Mouse (Mus musculus) neural tube, embryonic 12.5 days (tissue): ENCODE results near the gene Rpl29. TPM values are rescaled to one million over a fixed set of nuclear protein-coding genes. Genes with fewer than 3 reads are reported as not detected.

Experiments
- ATAC-seq: fragments of 200-750 bp; cut with Nextera tagmentation; 2 replicates; pipeline ENCODE4 v1.8.0; 2017; ENCODE audit warnings: low read depth, mild to moderate bottlenecking, moderate TSS enrichment, moderate library complexity; ENCODE audit not compliant: low FRiP score
- H3K27ac ChIP-seq: fragments of 300-500 bp; sonication (generic); 2 replicates; pipeline ENCODE4 v1.5.1; 2016
- H3K27me3 ChIP-seq: fragments of 300-500 bp; sonication (generic); replicated peaks from 2 replicates; pipeline ENCODE4 v1.6.1; 2016; ENCODE audit warnings: mild to moderate bottlenecking
- H3K36me3 ChIP-seq: fragments of 300-500 bp; sonication (generic); 2 replicates; pipeline ENCODE4 v1.6.1; 2016; ENCODE audit warnings: mild to moderate bottlenecking
- H3K4me1 ChIP-seq: fragments of 300-500 bp; sonication (generic); 2 replicates; pipeline ENCODE4 v1.6.1; 2016
- H3K4me2 ChIP-seq: fragments of 300-500 bp; sonication (generic); replicated peaks from 2 replicates; pipeline ENCODE4 v1.6.1; 2016; ENCODE audit warnings: mild to moderate bottlenecking
- H3K4me3 ChIP-seq: fragments of 300-500 bp; sonication (generic); 2 replicates; pipeline ENCODE4 v1.5.1; 2016
- H3K9ac ChIP-seq: fragments of 300-500 bp; sonication (generic); 2 replicates; pipeline ENCODE4 v1.6.1; 2016; ENCODE audit warnings: mild to moderate bottlenecking
- H3K9me3 ChIP-seq: fragments of 300-500 bp; sonication (generic); 2 replicates; pipeline ENCODE4 v1.6.1; 2016; ENCODE audit warnings: mild to moderate bottlenecking
- WGBS: fragments of 180-500 bp; shearing (Covaris S2); methylation state at CpG from one replicate; pipeline ENCODE4 v1.1.7; 2016; 5-methylcytosine and 5-hydroxymethylcytosine counted together
- polyA plus RNA-seq: library from polyadenylated mRNA; unstranded; fragments of >200 nt; fragmentation: Nextera tagmentation; extraction: Ambion mirVana; gene quantifications from 2 replicates; pipeline ENCODE4 v1.2.1, GENCODE M21; 2016

Gene Rpl29
- polyA plus RNA-seq, 1 experiment from 2014 or later = 706 TPM

DNA sequence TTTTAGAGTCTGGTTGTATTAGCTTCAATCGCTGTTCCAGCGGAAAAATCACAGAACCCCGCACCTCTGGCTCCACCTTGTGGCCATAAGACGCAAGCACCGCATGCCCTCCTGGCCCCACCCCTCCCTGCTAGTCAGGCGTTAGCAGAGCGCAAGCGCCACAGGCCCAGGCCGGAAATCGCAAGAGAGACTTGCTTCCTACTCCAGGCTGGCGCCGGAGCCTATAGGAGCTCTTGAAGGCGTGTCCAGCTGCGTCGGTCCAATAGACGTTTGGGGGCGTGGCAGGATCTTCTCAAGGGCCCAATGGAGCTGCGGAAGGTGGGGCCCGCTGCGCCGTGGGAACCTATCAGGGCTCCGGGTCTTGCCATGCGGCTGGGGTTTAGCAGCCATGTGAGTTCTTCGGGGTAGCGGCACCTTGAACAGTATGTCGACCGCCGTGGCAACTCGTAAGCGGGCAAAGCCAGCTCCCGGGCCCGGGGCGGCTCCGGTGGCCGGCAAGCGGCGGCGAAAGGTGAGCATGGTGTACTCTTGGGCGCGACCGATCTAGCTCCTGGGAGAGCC lies 47.8 kb downstream of the Rpl29 start, which contains the start of gene Parp3:
Parp3 (minus strand) TSS at position 26 of the 561 bp plus-strand sequence.
- H3K4me3 ChIP-seq = peak within 1 kb of the TSS; percentile 59
- peaks cover 19% of the 10 kb centered on the region for H3K36me3 ChIP-seq
- no peaks in the 10 kb centered on the region for H3K9me3 ChIP-seq
- H3K4me2 ChIP-seq = peak within 1 kb of the TSS; percentile 91
- peaks cover 23% of the 10 kb centered on the region for H3K4me1 ChIP-seq
- H3K27ac ChIP-seq = no peak within 1 kb of the TSS
- WGBS = under 1% methylated on average over 41 of the region's 41 CpGs
- ATAC-seq = peak; percentile 98
- peak within 1 kb of the TSS; percentile 61 for H3K9ac ChIP-seq
- H3K27me3 ChIP-seq = no peaks in the 10 kb centered on the region

GRCm38 (mm10) chr9:106477649-106478048 lies 48.4 kb downstream of the Rpl29 start:
- Histone ChIP-seq H3K4me2 (peak overlapping the region; percentile 91), H3K4me3 (peak overlapping the region; percentile 59), H3K9me3 (no peaks in the 10 kb centered on the region), H3K27me3 (no peaks in the 10 kb centered on the region), H3K4me1 (peaks cover 22% of the 10 kb centered on the region), H3K9ac (peak overlapping the region; percentile 61), H3K36me3 (peaks cover 22% of the 10 kb centered on the region), H3K27ac (no peak overlapping the region)
- ATAC-seq = no peak; the same call in 1 of the 2 replicates
- WGBS = 4% methylated on average over 16 of the region's 16 CpGs

DNA sequence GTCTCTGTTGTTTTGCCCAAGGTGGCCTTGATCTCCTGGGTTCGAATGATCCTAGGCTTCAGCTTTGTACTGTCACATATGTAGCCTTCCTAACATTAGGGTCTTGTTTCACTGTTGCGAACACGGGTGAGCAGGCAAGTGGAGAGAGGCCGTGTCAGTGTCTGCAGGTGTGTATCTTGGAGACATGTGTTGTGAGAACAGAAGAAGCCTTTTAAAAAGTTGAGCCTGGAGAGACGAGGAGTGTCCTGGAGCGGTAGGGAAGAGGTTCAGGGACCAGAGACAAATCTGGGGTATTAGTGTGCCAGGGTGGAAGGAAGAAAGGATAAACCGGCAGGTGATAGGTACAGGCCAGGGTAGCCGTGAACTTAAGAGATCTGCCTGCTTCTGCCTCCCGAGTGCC lies 48.8 kb downstream of the Rpl29 start:
- H3K27ac ChIP-seq = no peak overlapping the region
- H3K27me3 ChIP-seq = no peaks in the 10 kb centered on the region
- peak overlapping the region; percentile 91 for H3K4me2 ChIP-seq
- 86% methylated on average over 9 of the region's 9 CpGs for WGBS
- H3K9ac ChIP-seq = peak overlapping the region; percentile 61; the same call in 1 of the 2 replicates
- no peak for ATAC-seq
- H3K9me3 ChIP-seq = no peaks in the 10 kb centered on the region
- peak overlapping the region; percentile 59 for H3K4me3 ChIP-seq
- peaks cover 22% of the 10 kb centered on the region for H3K4me1 ChIP-seq
- H3K36me3 ChIP-seq = peaks cover 27% of the 10 kb centered on the region

GRCm38 (mm10) chr9:106480541-106480940 lies 51.3 kb downstream of the Rpl29 start:
- peaks cover 51% of the 10 kb centered on the region for H3K36me3 ChIP-seq
- H3K4me2 ChIP-seq = no peak overlapping the region
- WGBS = 95% methylated on average over 7 of the region's 7 CpGs

GRCm38 (mm10) chr9:106481075-106481474 lies 51.8 kb downstream of the Rpl29 start:
- H3K27ac ChIP-seq = no peak overlapping the region
- H3K27me3 ChIP-seq = no peaks in the 10 kb centered on the region
- H3K36me3 ChIP-seq = peaks cover 57% of the 10 kb centered on the region
- no peak overlapping the region for H3K9ac ChIP-seq
- 91% methylated on average over 15 of the region's 15 CpGs for WGBS
- H3K4me1 ChIP-seq = peaks cover 11% of the 10 kb centered on the region
- ATAC-seq = no peak
- H3K4me3 ChIP-seq = no peak overlapping the region
- H3K4me2 ChIP-seq = no peak overlapping the region
- H3K9me3 ChIP-seq = no peaks in the 10 kb centered on the region

More at GRCm38 (mm10) chr9:106480541-106480940, 51.3 kb downstream of the Rpl29 start:
- Histone ChIP-seq H3K9me3 (no peaks in the 10 kb centered on the region), H3K9ac (no peak overlapping the region), H3K4me1 (peaks cover 11% of the 10 kb centered on the region), H3K27ac (no peak overlapping the region), H3K27me3 (no peaks in the 10 kb centered on the region), H3K4me3 (no peak overlapping the region)
- no peak for ATAC-seq

Other genes starting within 250 kb of the Rpl29 start
- gene Ppm1m, start 229.7 kb upstream of the Rpl29 start, polyA plus RNA-seq = 32.1 and 32.9 TPM in 2 replicates
- gene Twf2, start 226.3 kb upstream of the Rpl29 start, polyA plus RNA-seq = 60.9 and 61.6 TPM in 2 replicates
- gene Tlr9, start 206.9 kb upstream of the Rpl29 start, polyA plus RNA-seq = 0.05 TPM in 1 of 2 replicates, not detected in the other
- gene Alas1, start 180.8 kb upstream of the Rpl29 start, polyA plus RNA-seq = 94.8 and 99.5 TPM in 2 replicates
- 17.1 and 17.5 TPM in 2 replicates for gene Poc1a, start 148.4 kb upstream of the Rpl29 start, polyA plus RNA-seq
- 18.9 and 21.3 TPM in 2 replicates for gene Dusp7, start 60.8 kb upstream of the Rpl29 start, polyA plus RNA-seq
- gene Acy1, start 8.9 kb downstream of the Rpl29 start, polyA plus RNA-seq = 31.0 and 32.7 TPM in 2 replicates
- gene Abhd14b, start 18.0 kb downstream of the Rpl29 start, polyA plus RNA-seq = 5.7 and 6.0 TPM in 2 replicates
- gene Abhd14a, start 18.2 kb downstream of the Rpl29 start, polyA plus RNA-seq = 34.6 and 38.0 TPM in 2 replicates
- 358 and 362 TPM in 2 replicates for gene Pcbp4, start 23.8 kb downstream of the Rpl29 start, polyA plus RNA-seq
- 0.52 and 0.66 TPM in 2 replicates for gene Gpr62, start 36.5 kb downstream of the Rpl29 start, polyA plus RNA-seq
- gene Rrp9, start 46.5 kb downstream of the Rpl29 start, polyA plus RNA-seq = 48.8 and 51.0 TPM in 2 replicates
- 0.78 and 2.2 TPM in 2 replicates for gene Parp3, start 47.5 kb downstream of the Rpl29 start, polyA plus RNA-seq
- gene Iqcf1, start 70.5 kb downstream of the Rpl29 start, polyA plus RNA-seq = not detected in 2 replicates
- gene Iqcf5, start 85.1 kb downstream of the Rpl29 start, polyA plus RNA-seq = not detected in 2 replicates
- gene Iqcf3, start 132.2 kb downstream of the Rpl29 start, polyA plus RNA-seq = not detected in 2 replicates
- gene Iqcf4, start 141.5 kb downstream of the Rpl29 start, polyA plus RNA-seq = not detected in 2 replicates
- gene Iqcf6, start 197.1 kb downstream of the Rpl29 start, polyA plus RNA-seq = not detected in 2 replicates
- 9.2 and 11.8 TPM in 2 replicates for gene Grm2, start 226.6 kb downstream of the Rpl29 start, polyA plus RNA-seq